Mouse (Mus musculus) testis, adult 2 months (tissue): Measurements from ENCODE around the gene Rufy3.

Experiments used
- CTCF ChIP-seq: fragments of 200-500 bp; IDR thresholded peaks from 2 replicates; pipeline ENCODE4 v1.5.1; 2012; ENCODE audit warnings: low read depth, mild to moderate bottlenecking, inconsistent platforms, low read length, moderate library complexity; ENCODE audit not compliant: control insufficient read depth, insufficient read depth, insufficient replicate concordance
- POLR2A ChIP-seq: fragments of 200-500 bp; IDR thresholded peaks from 2 replicates; pipeline ENCODE4 v1.6.1; 2012; ENCODE audit warnings: low read depth, mild to moderate bottlenecking, inconsistent platforms, low read length, moderate library complexity; ENCODE audit not compliant: control insufficient read depth

DNA sequence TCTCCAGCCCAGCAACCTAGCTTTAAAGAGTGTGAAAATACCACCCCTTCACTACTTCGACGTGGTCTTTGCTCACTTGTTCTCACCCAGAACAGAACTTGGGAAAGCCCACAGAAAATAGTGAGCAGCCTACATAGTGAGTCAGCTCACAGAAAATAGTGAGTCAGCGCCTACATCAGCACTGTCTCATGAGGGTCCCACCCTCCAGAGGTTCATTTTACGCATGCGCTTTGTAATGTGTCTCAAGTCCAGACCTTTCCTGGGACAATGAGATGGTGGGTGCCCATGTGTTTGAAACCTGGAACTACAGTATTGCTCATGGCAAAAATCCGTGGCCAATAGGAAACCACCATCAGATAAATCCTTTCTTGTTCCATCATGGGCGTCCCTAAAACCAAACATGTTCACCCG, 123.2 kb downstream of the Rufy3 start:
- TF ChIP-seq CTCF (no peak), POLR2A (no peak)
